Mouse (Mus musculus) mouse embryonic stem cell (cell line): ENCODE data around the gene Mgp.
"Not testable (repeated sequence)": the region's sequence is repeated elsewhere in the genome, so short reads cannot be mapped to it uniquely, and the experiment has no call there.

ENCODE experiments used
- in situ Hi-C, 2 experiments: fragments of 300-500 bp; cut with MboI; formaldehyde crosslinking; loops; 1 replicate in 1 of 2; 3 replicates in 1 of 2; pipeline ENCODE4 v1.14.3; 2019 to 2020; ENCODE audit warnings: low sequenced_read_pairs in 2 of 2, low pct_unique_long_range_greater_than_20kb in 1 of 2, mixed read lengths in 1 of 2; ENCODE audit not compliant: unreplicated experiment in 1 of 2

The Mgp gene

GRCm38 (mm10) chr6:136900369-136901009 is 24.9 kb upstream of the Mgp start:
- in situ Hi-C loops: no loop called here

DNA sequence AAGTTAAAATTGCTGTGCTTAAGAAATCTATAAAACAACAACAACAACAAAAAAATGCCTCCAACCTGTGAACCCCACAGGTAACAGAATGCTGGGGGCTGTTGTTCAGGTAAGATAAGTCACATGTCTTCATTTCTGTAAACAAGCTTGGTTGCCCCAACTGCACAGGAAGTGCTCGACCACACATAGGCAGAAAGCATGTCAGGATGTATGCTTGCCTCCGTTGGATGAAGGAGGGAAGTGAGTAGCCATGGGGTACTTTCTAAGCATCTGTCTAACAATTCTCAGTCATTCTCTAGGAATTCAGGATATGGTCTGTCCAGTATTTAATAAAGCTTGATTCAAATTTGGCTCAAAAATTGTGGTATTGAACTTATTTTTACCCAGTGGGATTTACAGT is 23.3 kb upstream of the Mgp start:
- in situ Hi-C loops: no loop called here

DNA sequence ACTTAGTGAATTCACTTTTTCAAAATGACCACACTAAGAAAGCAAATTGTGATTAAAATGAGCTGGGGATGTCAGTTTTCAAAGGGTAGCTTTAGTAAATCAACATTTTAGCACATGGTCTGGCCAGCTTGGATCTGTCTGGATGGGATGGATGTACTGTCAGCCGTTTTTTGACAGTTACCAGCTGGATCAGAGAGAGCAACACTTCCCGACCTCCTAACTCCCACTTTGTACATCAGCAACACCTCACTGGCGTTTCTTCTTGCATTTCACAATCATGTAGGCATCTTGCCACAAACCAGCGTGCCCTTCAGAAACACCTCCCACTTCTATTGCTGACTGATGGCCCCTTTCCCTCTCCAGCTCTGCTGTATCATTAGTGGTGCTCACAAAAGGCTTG is 22.6 kb upstream of the Mgp start:
- in situ Hi-C loops: no loop called here

- in situ Hi-C loops: no loop called here
Observed at GRCm38 (mm10) chr6:136897789-136898188, 22.2 kb upstream of the Mgp start.

GRCm38 (mm10) chr6:136894532-136895339 is 19.1 kb upstream of the Mgp start:
- in situ Hi-C loops: no loop called here

GRCm38 (mm10) chr6:136892002-136892401 is 16.4 kb upstream of the Mgp start:
- in situ Hi-C loops: no loop called here

- in situ Hi-C loops: no loop called here
Observed at GRCm38 (mm10) chr6:136889554-136889953, 13.9 kb upstream of the Mgp start.

DNA sequence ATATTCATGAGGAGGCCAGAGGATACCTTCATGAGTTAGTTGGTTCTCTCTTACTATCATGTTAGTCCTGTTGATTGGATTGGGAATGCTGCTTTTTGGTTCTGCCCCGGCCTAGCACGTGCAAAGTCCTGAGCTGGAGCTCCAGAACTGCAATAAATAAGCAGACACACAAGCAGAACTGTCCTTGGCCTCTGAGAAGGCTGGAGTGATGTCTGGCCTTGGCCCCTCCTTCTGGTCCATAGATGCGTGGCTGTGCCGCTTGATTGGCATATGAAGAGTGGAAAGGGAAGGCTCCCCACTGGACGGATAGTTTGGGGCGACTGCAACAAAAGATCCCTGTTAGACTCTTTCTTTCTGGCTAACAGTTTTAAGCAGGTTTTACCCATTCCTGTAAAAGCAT is 13.4 kb upstream of the Mgp start:
- in situ Hi-C loops: no loop called here

DNA sequence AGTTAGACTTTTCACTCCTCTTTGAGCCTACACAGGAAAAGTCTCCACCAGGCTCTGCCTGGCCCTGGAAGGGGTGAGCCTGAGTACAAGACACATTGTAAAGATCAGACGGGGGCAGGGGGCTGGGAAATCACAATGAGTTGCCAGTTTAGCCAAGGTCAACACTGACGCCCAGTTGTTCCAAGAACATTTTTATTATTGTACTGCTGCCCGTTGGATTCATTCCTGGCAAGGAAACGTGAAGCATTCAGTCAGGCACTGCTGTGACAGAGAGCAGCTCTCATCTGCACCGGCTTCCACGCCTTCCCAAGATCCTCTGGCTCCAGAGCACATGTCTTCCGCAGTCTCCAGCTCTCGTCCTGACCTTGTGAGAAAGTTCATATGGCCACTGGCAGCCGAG is 12.2 kb upstream of the Mgp start:
- in situ Hi-C loops: no loop called here

GRCm38 (mm10) chr6:136884766-136885165 is 9.1 kb upstream of the Mgp start:
- in situ Hi-C loops: not testable (repeated sequence)

- in situ Hi-C loops: no loop called here
Observed at GRCm38 (mm10) chr6:136883961-136884360, 8.3 kb upstream of the Mgp start.

- in situ Hi-C loops: no loop called here
Observed at GRCm38 (mm10) chr6:136883431-136883915, 7.8 kb upstream of the Mgp start.

- in situ Hi-C loops: no loop called here
Observed at GRCm38 (mm10) chr6:136881678-136882077, 6.1 kb upstream of the Mgp start.

GRCm38 (mm10) chr6:136874599-136874998 is 1.0 kb downstream of the Mgp start:
- in situ Hi-C loops: no loop called here

DNA sequence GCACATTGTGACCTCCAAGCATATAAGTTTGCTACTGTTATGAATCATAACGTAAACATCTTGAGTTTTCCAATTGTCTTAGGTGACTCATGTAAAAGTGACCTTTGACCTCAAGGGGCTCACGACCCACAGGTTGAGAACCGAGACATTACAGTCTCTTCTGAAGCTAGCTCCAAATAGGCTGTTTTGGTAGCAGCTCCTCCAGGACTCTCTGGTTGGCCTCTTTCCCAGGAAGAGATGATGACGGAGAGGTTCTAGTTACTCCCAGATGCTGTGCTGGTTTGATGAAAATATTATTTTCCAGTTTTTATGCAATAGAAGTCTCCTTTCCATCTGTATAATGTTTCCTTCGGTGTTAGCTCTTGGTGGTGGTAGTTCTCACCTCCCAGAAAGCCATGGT is 6.7 kb downstream of the Mgp start:
- in situ Hi-C loops: loop anchor here in 1 of 2 experiments (10.0 kb wide), 1 partner anchor 96 kb away; no protein-coding TSS in a partner anchor

DNA sequence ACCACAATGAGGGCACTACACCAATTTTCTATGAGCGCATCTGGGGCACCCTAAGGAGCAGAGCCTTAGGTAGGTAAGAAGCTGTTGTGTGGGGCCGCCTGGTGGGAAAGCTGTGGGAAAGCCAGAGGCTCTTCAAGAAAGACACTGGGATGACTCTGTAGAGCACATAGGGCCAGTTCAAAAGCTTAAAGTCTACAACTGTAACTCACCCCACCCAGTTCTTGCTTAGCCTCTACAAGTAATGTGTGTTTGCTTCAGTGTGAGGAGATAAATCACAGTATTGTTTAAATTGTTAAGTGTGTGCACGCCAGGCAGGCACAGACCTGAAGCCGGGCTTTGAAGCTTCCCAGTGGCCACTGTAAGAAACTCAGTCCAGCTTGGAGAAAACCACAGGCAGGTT is 9.5 kb downstream of the Mgp start:
- in situ Hi-C loops: loop anchor here in 1 of 2 experiments (10.0 kb wide), 1 partner anchor 99 kb away; no protein-coding TSS in a partner anchor

- in situ Hi-C loops: loop anchor here in 1 of 2 experiments (10.0 kb wide), 1 partner anchor 99 kb away; no protein-coding TSS in a partner anchor
Observed at GRCm38 (mm10) chr6:136865360-136865759, 10.3 kb downstream of the Mgp start.

- in situ Hi-C loops: loop anchor here in 1 of 2 experiments (10.0 kb wide), 1 partner anchor 104 kb away; no protein-coding TSS in a partner anchor
Observed at GRCm38 (mm10) chr6:136861020-136861419, 14.6 kb downstream of the Mgp start.

DNA sequence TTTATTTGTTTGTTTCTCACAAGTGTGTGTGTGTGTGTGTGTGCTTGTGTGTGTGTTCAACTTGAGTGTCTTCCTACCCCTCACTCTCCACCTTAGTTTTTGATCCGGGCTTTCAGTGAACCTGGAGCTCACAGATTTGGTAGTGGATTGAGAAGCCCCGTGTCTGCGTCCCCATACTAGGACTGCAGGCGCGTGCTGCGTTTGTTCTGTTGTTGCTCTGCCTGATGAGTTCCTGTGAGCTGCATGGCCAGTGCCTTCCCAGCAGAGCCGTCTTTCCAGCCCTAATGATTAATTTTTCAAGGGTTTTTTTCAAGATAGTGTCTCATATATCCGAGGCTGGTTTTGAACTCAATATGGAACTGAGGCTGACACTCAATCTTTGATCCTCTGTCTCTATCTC is 17.2 kb downstream of the Mgp start:
- in situ Hi-C loops: loop anchor here (5.0 to 10.0 kb wide), 2 partner anchors 109 to 126 kb away; no protein-coding TSS in a partner anchor
